Mouse (Mus musculus) liver, embryonic 14.5 days (tissue): ENCODE measurements around the gene Ccr2. TPM values are rescaled to one million over a fixed set of nuclear protein-coding genes. Genes with fewer than 3 reads are reported as not detected.
A peak's percentile ranks its signal among the peaks of the same experiment; 100 is the strongest.

Experiments
- ATAC-seq: fragments of 200-750 bp; cut with Nextera tagmentation; 2 replicates; pipeline ENCODE4 v1.8.0; 2017; ENCODE audit warnings: moderate number of reproducible peaks, mild to moderate bottlenecking, moderate library complexity; ENCODE audit not compliant: insufficient read depth
- DNase-seq, 3 experiments: peaks; one replicate each; pipeline ENCODE4 v3.0.0-alpha.2; 2012 to 2013; ENCODE audit warnings: low read depth in 3 of 3, low spot score in 3 of 3
- H3K27ac ChIP-seq: fragments of 300-500 bp; sonication (generic); 2 replicates; pipeline ENCODE4 v1.5.1; 2014; ENCODE audit warnings: moderate library complexity, mild to moderate bottlenecking, control low read depth, inconsistent platforms
- H3K27me3 ChIP-seq: fragments of 300-500 bp; sonication (generic); 2 replicates; pipeline ENCODE4 v1.6.1; 2014; ENCODE audit warnings: mild to moderate bottlenecking, low read length, moderate library complexity; ENCODE audit not compliant: control insufficient read depth, insufficient read depth
- H3K36me3 ChIP-seq: fragments of 300-500 bp; sonication (generic); replicated peaks from 2 replicates; pipeline ENCODE4 v1.6.1; 2014; ENCODE audit warnings: low read depth; ENCODE audit not compliant: control insufficient read depth, insufficient read depth
- H3K4me1 ChIP-seq, 2 experiments: fragments of 200-500 bp in 1 of 2; fragments of 300-500 bp in 1 of 2; sonication (generic) in 1 of 2; replicated peaks; 2 replicates each; pipeline ENCODE4 v1.6.1; 2012 to 2014; ENCODE audit warnings: antibody characterized with exemption in 1 of 2, inconsistent platforms in 1 of 2, low read length in 1 of 2; ENCODE audit not compliant: control insufficient read depth in 2 of 2, insufficient read depth in 2 of 2
- H3K4me2 ChIP-seq: fragments of 300-500 bp; sonication (generic); 2 replicates; pipeline ENCODE4 v1.6.1; 2014; ENCODE audit warnings: low read depth, mild to moderate bottlenecking, control low read depth, moderate library complexity
- H3K4me3 ChIP-seq, 2 experiments: fragments of 200-500 bp in 1 of 2; fragments of 300-500 bp in 1 of 2; sonication (generic) in 1 of 2; 2 replicates each; pipeline ENCODE4 v1.5.1; 2012 to 2014; ENCODE audit warnings: low read depth in 2 of 2, low read length in 2 of 2, mild to moderate bottlenecking in 2 of 2, control low read depth in 1 of 2, inconsistent platforms in 1 of 2, moderate library complexity in 1 of 2; ENCODE audit not compliant: insufficient read depth in 1 of 2
- H3K9ac ChIP-seq: fragments of 300-500 bp; sonication (generic); replicated peaks from 2 replicates; pipeline ENCODE4 v1.6.1; 2014; ENCODE audit warnings: mild to moderate bottlenecking, control low read depth, moderate library complexity
- H3K9me3 ChIP-seq: fragments of 300-500 bp; sonication (generic); 2 replicates; pipeline ENCODE4 v1.6.1; 2016; ENCODE audit warnings: low read length, mixed read lengths; ENCODE audit not compliant: control insufficient read depth
- CTCF ChIP-seq: IDR thresholded peaks from 2 replicates; pipeline ENCODE4 v1.5.1; 2016; ENCODE audit warnings: antibody characterized with exemption, low read depth, control low read depth
- EP300 ChIP-seq: IDR thresholded peaks from 2 replicates; pipeline ENCODE4 v1.6.1; 2016; ENCODE audit warnings: antibody characterized with exemption, low read depth
- WGBS: fragments of 180-500 bp; shearing (Covaris S2); extraction: QIAGEN DNeasy Blood & Tissue Kit; methylation state at CpG from one replicate; pipeline ENCODE4 v1.1.7; 2014; ENCODE audit not compliant: insufficient replicate concordance; 5-methylcytosine and 5-hydroxymethylcytosine counted together
- polyA plus RNA-seq, 2 experiments: library from polyadenylated mRNA; depleted of rRNA in 1 of 2; stranded (reverse) in 1 of 2; unstranded in 1 of 2; fragments of >200 nt; fragmentation: Nextera tagmentation in 1 of 2; extraction: Ambion mirVana in 1 of 2; gene quantifications; 2 replicates each; pipeline versions ENCODE4 v1.2.1 to v1.2.3; 2012 to 2014

Ccr2 gene
- polyA plus RNA-seq (2012; rRNA removed) (2.0 and 3.4 TPM in 2 replicates), polyA plus RNA-seq (2014; fragmentation: Nextera tagmentation; extraction: Ambion mirVana) (4.3 and 6.8 TPM in 2 replicates)

- WGBS, result 66% methylated on average over 4 of the region's 4 CpGs
- H3K27ac ChIP-seq, result no peak within 1 kb of the TSS
Observed at GRCm38 (mm10) chr9:124101723-124102122, at the start of gene Ccr2. TSS of gene Ccr2 (plus strand) at chr9:124101950.

GRCm38 (mm10) chr9:124053532-124053931 is 48.2 kb upstream of the Ccr2 start:
- Histone ChIP-seq H3K9ac (no peak overlapping the region), H3K4me1 (peaks cover 2 to 4% of the 10 kb centered on the region in 2 experiments; a peak in 2 of 4 replicates), H3K4me3 (no peak overlapping the region), H3K27me3 (no peaks in the 10 kb centered on the region), H3K9me3 (no peaks in the 10 kb centered on the region), H3K36me3 (no peaks in the 10 kb centered on the region), H3K27ac (no peak overlapping the region), H3K4me2 (no peak overlapping the region)
- no peak for ATAC-seq
- WGBS, result 30% methylated on average over 2 of the region's 2 CpGs
- DNase-seq, result no peak
- TF ChIP-seq EP300 (no peak), CTCF (no peak)

More at GRCm38 (mm10) chr9:124101723-124102122, at the start of gene Ccr2:
- DNase-seq (no peak), ATAC-seq (no peak)
- Histone ChIP-seq H3K4me3 (no peak within 1 kb of the TSS), H3K27me3 (no peaks in the 10 kb centered on the region), H3K4me1 (peaks cover 8 to 9% of the 10 kb centered on the region in 2 experiments), H3K4me2 (no peak within 1 kb of the TSS), H3K9ac (no peak within 1 kb of the TSS), H3K36me3 (no peaks in the 10 kb centered on the region), H3K9me3 (no peaks in the 10 kb centered on the region)
- no peak for TF ChIP-seq CTCF
- no peak for TF ChIP-seq EP300

- 19% methylated on average over 3 of the region's 3 CpGs for WGBS
- Histone ChIP-seq H3K4me3 (no peak overlapping the region), H3K4me2 (no peak overlapping the region), H3K36me3 (no peaks in the 10 kb centered on the region), H3K9me3 (no peaks in the 10 kb centered on the region), H3K9ac (no peak overlapping the region), H3K27me3 (no peaks in the 10 kb centered on the region), H3K27ac (no peak overlapping the region), H3K4me1 (peaks cover 13 to 14% of the 10 kb centered on the region in 2 experiments)
- DNase-seq, result no peak
- no peak for ATAC-seq
- no peak for TF ChIP-seq CTCF
- TF ChIP-seq EP300, result no peak
Observed at GRCm38 (mm10) chr9:124056158-124056709, 45.5 kb upstream of the Ccr2 start.

GRCm38 (mm10) chr9:124059660-124060352 is 41.9 kb upstream of the Ccr2 start:
- H3K4me3 ChIP-seq, result no peak overlapping the region
- H3K27ac ChIP-seq, result no peak overlapping the region; the same call in 1 of the 2 replicates
- no peak overlapping the region for H3K9ac ChIP-seq
- peaks cover 17 to 20% of the 10 kb centered on the region in 2 experiments for H3K4me1 ChIP-seq
- H3K4me2 ChIP-seq, result no peak overlapping the region
- no peaks in the 10 kb centered on the region for H3K27me3 ChIP-seq
- no peak for DNase-seq
- 52% methylated on average over 2 of the region's 2 CpGs for WGBS
- peak; percentile 50; the same call in 1 of the 2 replicates for ATAC-seq
- no peaks in the 10 kb centered on the region for H3K9me3 ChIP-seq
- H3K36me3 ChIP-seq, result no peaks in the 10 kb centered on the region
- no peak for TF ChIP-seq EP300
- TF ChIP-seq CTCF, result no peak
